Mouse (Mus musculus) heart, postnatal 10 days (tissue): ENCODE results near the gene Alox15. TPM values are rescaled to one million over a fixed set of nuclear protein-coding genes. Genes with fewer than 3 reads are reported as not detected.
"Not testable (repeated sequence)": the region's sequence is repeated elsewhere in the genome, so short reads cannot be mapped to it uniquely, and the experiment has no call there.

Experiments
- DNase-seq, 2 experiments: peaks; one replicate each; pipeline ENCODE4 v3.0.0; 2021
- intact Hi-C: fragments of 180-260 bp; cut with DNase I; formaldehyde crosslinking; loops from one replicate; pipeline ENCODE4 v1.15.1; 2025
- total RNA-seq, 2 experiments: library from RNA; stranded (reverse); gene quantifications; 2 replicates each; pipeline ENCODE4 v1.2.3; 2021

Gene Alox15
- 1 to 10 TPM in 1 of 2 experiments, under 1 TPM in 1; 0.34 to 3.2 TPM for total RNA-seq

- DNase-seq = peak in 1 of 2 experiments; percentile 7
These were observed at the start of gene Alox15 for GRCm38 (mm10) chr11:70351868-70352267. Alox15 (minus strand) TSS chr11:70352031.

GRCm38 (mm10) chr11:70389421-70389820, 37.6 kb upstream of the Alox15 start:
- intact Hi-C loops = no loop called here
- DNase-seq = no peak

More at GRCm38 (mm10) chr11:70351868-70352267, at the start of gene Alox15:
- intact Hi-C loops = no loop called here

GRCm38 (mm10) chr11:70387436-70387835, 35.6 kb upstream of the Alox15 start:
- DNase-seq = no peak
- intact Hi-C loops = no loop called here

GRCm38 (mm10) chr11:70384136-70384535, 32.3 kb upstream of the Alox15 start:
- intact Hi-C loops = loop anchor here (5.0 kb wide), 1 partner anchor 142 kb away; no protein-coding TSS in a partner anchor
- DNase-seq = no peak

- intact Hi-C loops = loop anchor here (5.0 kb wide), 1 partner anchor 139 kb away; no protein-coding TSS in a partner anchor
- DNase-seq = no peak
These were observed 29.5 kb upstream of the Alox15 start for GRCm38 (mm10) chr11:70381330-70381729.

GRCm38 (mm10) chr11:70380478-70381005, 28.7 kb upstream of the Alox15 start:
- intact Hi-C loops = loop anchor here (5.0 kb wide), 1 partner anchor 138 kb away; no protein-coding TSS in a partner anchor
- no peak for DNase-seq

- DNase-seq = no peak
- intact Hi-C loops = no loop called here
These were observed 24.2 kb upstream of the Alox15 start for GRCm38 (mm10) chr11:70376054-70376453.

GRCm38 (mm10) chr11:70374302-70374701, 22.5 kb upstream of the Alox15 start:
- intact Hi-C loops = no loop called here
- no peak for DNase-seq

- intact Hi-C loops = no loop called here
- no peak for DNase-seq
These were observed 21.2 kb upstream of the Alox15 start for GRCm38 (mm10) chr11:70372849-70373557.

- no peak for DNase-seq
- intact Hi-C loops = no loop called here
These were observed 20.6 kb upstream of the Alox15 start for GRCm38 (mm10) chr11:70372396-70372795.

- intact Hi-C loops, DNase-seq: not testable (repeated sequence)
These were observed 16.8 kb upstream of the Alox15 start for GRCm38 (mm10) chr11:70368626-70369025.

- DNase-seq, intact Hi-C loops: not testable (repeated sequence)
These were observed 15.9 kb upstream of the Alox15 start for GRCm38 (mm10) chr11:70367701-70368100.

- DNase-seq = no peak
- intact Hi-C loops = no loop called here
These were observed 3.2 kb downstream of the Alox15 start for GRCm38 (mm10) chr11:70348630-70349029.

GRCm38 (mm10) chr11:70347861-70348260, 4.0 kb downstream of the Alox15 start:
- intact Hi-C loops = no loop called here

GRCm38 (mm10) chr11:70345546-70345945, 6.3 kb downstream of the Alox15 start:
- no peak for DNase-seq
- intact Hi-C loops = no loop called here

More at GRCm38 (mm10) chr11:70347861-70348260, 4.0 kb downstream of the Alox15 start:
- DNase-seq = no peak

- no peak for DNase-seq
- intact Hi-C loops = no loop called here
These were observed 6.8 kb downstream of the Alox15 start for GRCm38 (mm10) chr11:70345061-70345460.

GRCm38 (mm10) chr11:70339481-70339880, 12.3 kb downstream of the Alox15 start:
- intact Hi-C loops = no loop called here
- DNase-seq = no peak

- intact Hi-C loops = loop anchor here (1.0 kb wide), 1 partner anchor 87 kb away; no protein-coding TSS in a partner anchor
- peak; percentile 62 to 82 for DNase-seq
These were observed 17.4 kb downstream of the Alox15 start for GRCm38 (mm10) chr11:70334477-70334876.

- no peak for DNase-seq
These were observed 27.1 kb downstream of the Alox15 start for GRCm38 (mm10) chr11:70324726-70325125.

GRCm38 (mm10) chr11:70322528-70322927, 29.3 kb downstream of the Alox15 start, which contains the start of gene Alox12e:
Alox12e (minus strand) TSS chr11:70322628.
- intact Hi-C loops = no loop called here
- no peak for DNase-seq

More at GRCm38 (mm10) chr11:70324726-70325125, 27.1 kb downstream of the Alox15 start:
- intact Hi-C loops = no loop called here

- peak; percentile 42 to 68 for DNase-seq
- intact Hi-C loops = no loop called here
These were observed 30.2 kb downstream of the Alox15 start for GRCm38 (mm10) chr11:70321664-70322063.

- intact Hi-C loops = no loop called here
- DNase-seq = no peak
These were observed 32.2 kb downstream of the Alox15 start for GRCm38 (mm10) chr11:70319614-70320013.
